Mouse (Mus musculus) myocyte (in vitro differentiated cells): Measurements from ENCODE around the gene 3110082I17Rik.

Experiments used
- CEBPB ChIP-seq: IDR thresholded peaks from 2 replicates; pipeline ENCODE4 v1.6.1; 2011; ENCODE audit warnings: mild to moderate bottlenecking, moderate library complexity; ENCODE audit not compliant: poor library complexity, insufficient read depth, severe bottlenecking
- E2F4 ChIP-seq: IDR thresholded peaks from one replicate; pipeline ENCODE4 v1.6.1; 2011; ENCODE audit warnings: mild to moderate bottlenecking, control low read depth, moderate library complexity; ENCODE audit not compliant: insufficient read depth
- MAX ChIP-seq: IDR thresholded peaks from one replicate; pipeline ENCODE4 v1.6.1; 2011; ENCODE audit warnings: low read depth, mild to moderate bottlenecking, control low read depth
- MYOD1 ChIP-seq, 3 experiments: IDR thresholded peaks; one replicate each; pipeline ENCODE4 v1.6.1; 2011; ENCODE audit warnings: control low read depth in 2 of 3, low read depth in 2 of 3, mild to moderate bottlenecking in 2 of 3, moderate library complexity in 1 of 3; ENCODE audit not compliant: insufficient read length in 2 of 3, control insufficient read depth in 1 of 3
- MYOG ChIP-seq, 3 experiments: IDR thresholded peaks; one replicate each; pipeline ENCODE4 v1.6.1; 2011; ENCODE audit warnings: control low read depth in 2 of 3, low read depth in 2 of 3, mild to moderate bottlenecking in 2 of 3; ENCODE audit not compliant: insufficient read length in 2 of 3, control insufficient read depth in 1 of 3, insufficient read depth in 1 of 3
- POLR2A ChIP-seq: IDR thresholded peaks from one replicate; pipeline ENCODE4 v1.6.1; 2011; ENCODE audit warnings: low read depth, mild to moderate bottlenecking, control low read depth, moderate library complexity; ENCODE audit not compliant: insufficient read length
- POLR2AphosphoS2 ChIP-seq: IDR thresholded peaks from one replicate; pipeline ENCODE4 v1.6.1; 2011; ENCODE audit warnings: low read depth, control low read depth; ENCODE audit not compliant: insufficient read length
- TCF12 ChIP-seq: IDR thresholded peaks from one replicate; pipeline ENCODE4 v1.6.1; 2011; ENCODE audit warnings: mild to moderate bottlenecking, control low read depth; ENCODE audit not compliant: poor library complexity, insufficient read depth, severe bottlenecking
- USF1 ChIP-seq: IDR thresholded peaks from one replicate; pipeline ENCODE4 v1.6.1; 2011; ENCODE audit warnings: low read depth, mild to moderate bottlenecking, control low read depth, moderate library complexity

- TF ChIP-seq POLR2A (no peak), MYOG (IDR thresholded peaks at IDR 0.05; ENCODE audit: control insufficient read depth in 1 of 3, insufficient read depth in 1 of 3, insufficient read length in 2 of 3, low read depth in 2 of 3) (peak in 2 of 3 experiments; percentile 13 to 65), CEBPB (no peak), TCF12 (no peak), MAX (no peak), MYOD1 (IDR thresholded peaks at IDR 0.05; ENCODE audit: control insufficient read depth in 1 of 3, insufficient read length in 2 of 3, low read depth in 2 of 3) (peak in 2 of 3 experiments; percentile 48 to 53), USF1 (no peak), E2F4 (no peak), POLR2AphosphoS2 (no peak)
These were observed 17.9 kb downstream of the 3110082I17Rik start for GRCm38 (mm10) chr5:139442428-139442827.
